8 mouse cellular contexts compared by ENCODE assay signal in genomic region chr19:5846154-5846553, GRCm38 (mm10). TPM values are rescaled to one million over a fixed set of nuclear protein-coding genes. Genes with fewer than 3 reads are reported as not detected.
DNase-seq lines count a peak whose midpoint lies in the region; ATAC-seq and TF ChIP-seq lines count a peak whose summit lies in the region.

No protein-coding gene starts in this region.

- H3K4me3 ChIP-seq in C2C12 (ENCODE audit: insufficient read depth, poor library complexity, severe bottlenecking): peak overlapping the region; percentile 16
- H3K4me3 ChIP-seq in embryonic facial prominence, embryonic 11.5 days (ENCODE audit: low read depth, low read length): peak overlapping the region; percentile 22
- peak overlapping the region; percentile 48 for H3K4me3 ChIP-seq in hindbrain, embryonic 10.5 days
- peak overlapping the region; percentile 57 for H3K4me3 ChIP-seq in liver, embryonic 12.5 days
- peak overlapping the region; percentile 57 for H3K4me3 ChIP-seq in small intestine, adult 2 months (ENCODE audit: low read depth, low read length)

- H3K27me3 ChIP-seq in C2C12 (ENCODE audit: control insufficient read depth, insufficient read depth, insufficient read length): no peaks in the 10 kb centered on the region
- H3K27me3 ChIP-seq in embryonic facial prominence, embryonic 11.5 days (ENCODE audit: control insufficient read depth, insufficient read depth, low read length): no peaks in the 10 kb centered on the region
- H3K27me3 ChIP-seq in hindbrain, embryonic 10.5 days (ENCODE audit: insufficient read depth, poor library complexity, severe bottlenecking): no peaks in the 10 kb centered on the region
- H3K27me3 ChIP-seq in liver, embryonic 12.5 days (replicated peaks): no peaks in the 10 kb centered on the region
- no peaks in the 10 kb centered on the region for H3K27me3 ChIP-seq in small intestine, adult 2 months (ENCODE audit: control insufficient read depth, insufficient read depth, low read length)

- H3K9ac ChIP-seq in embryonic facial prominence, embryonic 11.5 days (replicated peaks; ENCODE audit: low read length): peak overlapping the region; percentile 44
- H3K9ac ChIP-seq in liver, embryonic 12.5 days: peak overlapping the region; percentile 83

- H3K9me3 ChIP-seq in embryonic facial prominence, embryonic 11.5 days (replicated peaks; ENCODE audit: control insufficient read depth, low read length): no peaks in the 10 kb centered on the region
- no peaks in the 10 kb centered on the region for H3K9me3 ChIP-seq in hindbrain, embryonic 10.5 days
- H3K9me3 ChIP-seq in liver, embryonic 12.5 days (replicated peaks): no peaks in the 10 kb centered on the region

- peak overlapping the region; percentile 8 for H3ac ChIP-seq in C2C12 (ENCODE audit: control insufficient read depth, insufficient read length, low read depth)

- H3K27ac ChIP-seq in embryonic facial prominence, embryonic 11.5 days (replicated peaks; ENCODE audit: low read depth, low read length): peak overlapping the region; percentile 74
- H3K27ac ChIP-seq in hindbrain, embryonic 10.5 days: peak overlapping the region; percentile 96
- peak overlapping the region; percentile 98 for H3K27ac ChIP-seq in liver, embryonic 12.5 days
- H3K27ac ChIP-seq in small intestine, adult 2 months (ENCODE audit: insufficient read depth, low read depth, low read length): peak overlapping the region; percentile 100

- peaks cover 53% of the 10 kb centered on the region for H3K79me3 ChIP-seq in C2C12 (ENCODE audit: low read depth)

- peaks cover 28% of the 10 kb centered on the region for H3K4me1 ChIP-seq in embryonic facial prominence, embryonic 11.5 days (ENCODE audit: control insufficient read depth, insufficient read depth, low read length)
- H3K4me1 ChIP-seq in hindbrain, embryonic 10.5 days (replicated peaks): peaks cover 92% of the 10 kb centered on the region
- peaks cover 96% of the 10 kb centered on the region for H3K4me1 ChIP-seq in liver, embryonic 12.5 days
- peaks cover 30% of the 10 kb centered on the region for H3K4me1 ChIP-seq in small intestine, adult 2 months (ENCODE audit: control insufficient read depth, insufficient read depth, insufficient read length, low read length)

- ATAC-seq in embryonic facial prominence, embryonic 11.5 days (replicated peaks; ENCODE audit: insufficient number of reproducible peaks, low FRiP score, low TSS enrichment, low read depth): peak; percentile 40; the same call in 1 of the 2 replicates
- ATAC-seq in liver, embryonic 12.5 days: no peak
- no peak for ATAC-seq in megakaryocyte-erythroid progenitor cell, adult 5-6 weeks (replicated peaks; ENCODE audit: low FRiP score, low TSS enrichment, poor library complexity, severe bottlenecking)

- peak; percentile 47 to 62 for DNase-seq in frontal cortex, postnatal 36 days (ENCODE audit: low spot score in 2 of 2)
- no peak for DNase-seq in frontal cortex, adult 2 months (ENCODE audit: extremely low spot score in 1 of 2, low spot score in 1 of 2)
- DNase-seq in embryonic facial prominence, embryonic 11.5 days (ENCODE audit: low spot score): peak; percentile 44
- DNase-seq in hindbrain, embryonic 10.5 days (ENCODE audit: low spot score): no peak

- 0% methylated on average over 7 of the region's 7 CpGs for WGBS in embryonic facial prominence, embryonic 11.5 days
- WGBS in hindbrain, embryonic 10.5 days: under 1% methylated on average over 7 of the region's 7 CpGs
- WGBS in liver, embryonic 12.5 days (ENCODE audit: insufficient replicate concordance): 0% methylated on average over 7 of the region's 7 CpGs
- 0% methylated on average over 7 of the region's 7 CpGs for WGBS in small intestine, adult 2 months

- TF ChIP-seq POLR2A in small intestine, adult 2 months (IDR thresholded peaks at IDR 0.05; ENCODE audit: low read depth, low read length): no peak

- peaks cover 80% of the 10 kb centered on the region for H3K79me2 ChIP-seq in C2C12 (ENCODE audit: control insufficient read depth, insufficient read depth)

- TF ChIP-seq CTCF in C2C12 (IDR thresholded peaks at IDR 0.05; ENCODE audit: control insufficient read depth, insufficient read depth, insufficient read length): no peak
- TF ChIP-seq CTCF in small intestine, adult 2 months (IDR thresholded peaks at IDR 0.05; ENCODE audit: extremely low read depth, insufficient read length, insufficient replicate concordance, low read depth, low read length): no peak

- peak overlapping the region; percentile 61 for H3K4me2 ChIP-seq in embryonic facial prominence, embryonic 11.5 days (ENCODE audit: low read depth, low read length)
- H3K4me2 ChIP-seq in liver, embryonic 12.5 days: peak overlapping the region; percentile 79

- peaks cover 28% of the 10 kb centered on the region for H3K36me3 ChIP-seq in C2C12 (ENCODE audit: control insufficient read depth, insufficient read depth)
- H3K36me3 ChIP-seq in embryonic facial prominence, embryonic 11.5 days (replicated peaks; ENCODE audit: control insufficient read depth, insufficient read depth, low read depth, low read length): no peaks in the 10 kb centered on the region
- peaks cover under 1% of the 10 kb centered on the region; the same call in 1 of the 2 replicates for H3K36me3 ChIP-seq in hindbrain, embryonic 10.5 days
- H3K36me3 ChIP-seq in liver, embryonic 12.5 days: no peaks in the 10 kb centered on the region
- H3K36me3 ChIP-seq in small intestine, adult 2 months (ENCODE audit: control insufficient read depth, insufficient read depth, low read length): peaks cover 16% of the 10 kb centered on the region

TF ChIP-seq in C2C12, 6 proteins besides CTCF, POLR2A, EP300 and RAD21:
- TF ChIP-seq CEBPB (IDR thresholded peaks at IDR 0.05; ENCODE audit: low read depth) (no peak), MAX (IDR thresholded peaks at IDR 0.05) (peak; percentile 1), FOSL1 (IDR thresholded peaks at IDR 0.05; ENCODE audit: insufficient read depth, low read length, poor library complexity, severe bottlenecking) (no peak), MYOD1 (IDR thresholded peaks at IDR 0.05; ENCODE audit: control insufficient read depth, insufficient read length, low read depth) (no peak), USF1 (IDR thresholded peaks at IDR 0.05; ENCODE audit: low read depth) (no peak)

RNA-seq across cellular contexts. Expression of gene Frmd8, which starts 28.9 kb away (rescaled TPM):
- polyA plus RNA-seq in frontal cortex, adult 2 months (2012; rRNA removed): 13.1 and 15.6 TPM in 2 replicates
- 44.1 TPM for polyA plus RNA-seq in C2C12 (2012; fragmentation: generic; extraction: Trizol)
- 15.8 and 17.6 TPM in 2 replicates for polyA plus RNA-seq in embryonic facial prominence, embryonic 11.5 days (2014; fragmentation: Nextera tagmentation; extraction: Ambion mirVana)
- polyA plus RNA-seq in hindbrain, embryonic 10.5 days (2016; fragmentation: Nextera tagmentation; extraction: Ambion mirVana): 37.2 and 37.8 TPM in 2 replicates
- 22.1 and 24.2 TPM in 2 replicates for polyA plus RNA-seq in liver, embryonic 12.5 days (2016; fragmentation: Nextera tagmentation; extraction: Ambion mirVana)
- polyA plus RNA-seq in small intestine, adult 2 months (2012; rRNA removed): 32.1 and 62.1 TPM in 2 replicates
- total RNA-seq in megakaryocyte-erythroid progenitor cell, adult 5-6 weeks (2014; fragmentation: Nextera tagmentation): 12.5 and 14.1 TPM in 2 replicates
- total RNA-seq in megakaryocyte-erythroid progenitor cell, adult 5-6 weeks (2017): 10.7 and 14.3 TPM in 2 replicates

RNA-seq across cellular contexts. Expression of gene Slc25a45, which starts 31.5 kb away (rescaled TPM):
- polyA plus RNA-seq in frontal cortex, adult 2 months (2012; rRNA removed): 7.8 and 8.7 TPM in 2 replicates
- polyA plus RNA-seq in C2C12 (2012; fragmentation: generic; extraction: Trizol): 5.5 TPM
- 0.87 and 1.1 TPM in 2 replicates for polyA plus RNA-seq in embryonic facial prominence, embryonic 11.5 days (2014; fragmentation: Nextera tagmentation; extraction: Ambion mirVana)
- 2.8 TPM in 2 replicates for polyA plus RNA-seq in hindbrain, embryonic 10.5 days (2016; fragmentation: Nextera tagmentation; extraction: Ambion mirVana)
- polyA plus RNA-seq in liver, embryonic 12.5 days (2016; fragmentation: Nextera tagmentation; extraction: Ambion mirVana): 7.5 and 7.7 TPM in 2 replicates
- 207 and 241 TPM in 2 replicates for polyA plus RNA-seq in small intestine, adult 2 months (2012; rRNA removed)
- 10.0 and 20.1 TPM in 2 replicates for total RNA-seq in megakaryocyte-erythroid progenitor cell, adult 5-6 weeks (2014; fragmentation: Nextera tagmentation)
- total RNA-seq in megakaryocyte-erythroid progenitor cell, adult 5-6 weeks (2017): 11.7 and 11.9 TPM in 2 replicates

RNA-seq across cellular contexts. Expression of gene Tigd3, which starts 47.8 kb away (rescaled TPM):
- polyA plus RNA-seq in frontal cortex, adult 2 months (2012; rRNA removed): 4.6 and 4.9 TPM in 2 replicates
- polyA plus RNA-seq in C2C12 (2012; fragmentation: generic; extraction: Trizol): 1.0 TPM
- 4.0 and 4.3 TPM in 2 replicates for polyA plus RNA-seq in embryonic facial prominence, embryonic 11.5 days (2014; fragmentation: Nextera tagmentation; extraction: Ambion mirVana)
- 9.9 and 11.3 TPM in 2 replicates for polyA plus RNA-seq in hindbrain, embryonic 10.5 days (2016; fragmentation: Nextera tagmentation; extraction: Ambion mirVana)
- 3.2 and 3.5 TPM in 2 replicates for polyA plus RNA-seq in liver, embryonic 12.5 days (2016; fragmentation: Nextera tagmentation; extraction: Ambion mirVana)
- 0.90 and 2.0 TPM in 2 replicates for polyA plus RNA-seq in small intestine, adult 2 months (2012; rRNA removed)
- 5.3 and 5.9 TPM in 2 replicates for total RNA-seq in megakaryocyte-erythroid progenitor cell, adult 5-6 weeks (2014; fragmentation: Nextera tagmentation)
- total RNA-seq in megakaryocyte-erythroid progenitor cell, adult 5-6 weeks (2017): 2.2 and 3.1 TPM in 2 replicates

Comparison
In these comparisons a context has a peak if more than half of its experiments do, and no peak if none do; other contexts are left out.
1. DNase-seq: peak in frontal cortex, postnatal 36 days (2 of 2) and embryonic facial prominence, embryonic 11.5 days (single experiment); none in frontal cortex, adult 2 months (0 of 2) and hindbrain, embryonic 10.5 days (single experiment).
2. RNA of gene Slc25a45, which starts 31.5 kb away (polyA plus RNA-seq): 207 to 241 TPM in small intestine, adult 2 months; 7.8 to 8.7 TPM in frontal cortex, adult 2 months, 7.5 to 7.7 TPM in liver, embryonic 12.5 days, 5.5 TPM in C2C12 (single experiment), 2.8 TPM in hindbrain, embryonic 10.5 days and 0.87 to 1.1 TPM in embryonic facial prominence, embryonic 11.5 days; every median in the first group is over 10 times any median in the second.
3. Peak in every context shown above with its lines, with median percentiles within 50 percentile points of each other: H3K4me3 ChIP-seq and H3K27ac ChIP-seq.